Mouse (Mus musculus): ENCODE results near the gene Hoxd9.

DNA sequence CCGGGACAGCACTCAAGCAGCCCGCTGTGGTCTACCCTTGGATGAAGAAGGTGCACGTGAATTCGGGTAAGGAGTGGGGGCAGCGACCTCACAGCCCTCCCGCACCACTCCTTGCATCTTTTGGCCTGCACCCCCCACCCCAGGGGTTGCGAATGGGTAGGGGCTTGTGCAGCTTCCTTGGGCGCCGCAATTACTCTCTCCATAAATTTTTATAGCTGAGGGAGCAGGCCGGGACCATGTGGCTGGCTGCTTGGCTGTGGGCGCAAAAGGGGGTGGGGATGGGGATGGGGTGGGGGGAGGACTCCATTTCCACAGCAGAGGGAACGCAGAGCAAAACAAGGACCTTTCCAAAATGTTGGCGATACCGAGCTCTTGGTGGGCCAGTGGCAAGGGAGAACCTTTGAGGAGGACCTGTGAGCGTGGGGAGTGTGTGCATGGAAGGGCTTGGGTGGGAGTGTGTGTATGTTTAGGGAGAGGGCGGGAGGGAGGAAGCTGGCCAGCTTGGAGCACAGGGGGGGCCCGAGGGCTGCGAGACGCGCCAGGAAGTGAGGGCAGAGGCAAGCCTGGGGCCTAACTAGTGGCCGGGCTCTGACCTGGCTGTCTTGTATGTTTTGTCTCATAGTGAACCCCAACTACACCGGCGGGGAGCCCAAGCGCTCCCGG is 30.2 kb downstream of the Hoxd9 start:
- TF ChIP-seq CTCF (IDR thresholded peaks at IDR 0.05; ENCODE audit: low read depth) (no peak), EP300 (IDR thresholded peaks at IDR 0.05; ENCODE audit: low read depth) (no peak)
